Mouse (Mus musculus): ENCODE data around the gene Slc22a21.

GRCm38 (mm10) chr11:54028044-54028951 lies 48.2 kb upstream of the Slc22a21 start, which contains the start of gene Slc22a4:
- no peak for TF ChIP-seq ZC3H11A (IDR thresholded peaks at IDR 0.05; ENCODE audit: borderline replicate concordance, low read depth, low read length)
- TF ChIP-seq HCFC1 (IDR thresholded peaks at IDR 0.05; ENCODE audit: borderline replicate concordance, insufficient read depth, low read length): no peak
- TF ChIP-seq CHD2 (IDR thresholded peaks at IDR 0.05; ENCODE audit: low read depth, low read length): no peak
- TF ChIP-seq MAFK (IDR thresholded peaks at IDR 0.05; ENCODE audit: insufficient read depth, low read depth, low read length): peak; percentile 45; the same call in 1 of the 2 replicates
- TF ChIP-seq ZNF384 (IDR thresholded peaks at IDR 0.05; ENCODE audit: low read depth, low read length): no peak

All from ES-E14 (cell line).